Mouse (Mus musculus): ENCODE data around the gene Dnajc21. TPM values are rescaled to one million over a fixed set of nuclear protein-coding genes. Genes with fewer than 3 reads are reported as not detected.

Dnajc21 gene
- total and polyA plus RNA-seq, 3 experiments = 21.6 to 63.2 (median 27.6) TPM

- dilution Hi-C loops (cut with MboI; ENCODE audit: extremely low pct_ligation_motif_present, extremely low pct_unique_long_range_greater_than_20kb, low sequenced_read_pairs) = no loop called here
- no peaks in the 10 kb centered on the region for H3K36me3 ChIP-seq (replicated peaks in 1 of 2; ENCODE audit: control insufficient read depth in 1 of 2, insufficient read depth in 1 of 2, low read length in 1 of 2)
- H3K9ac ChIP-seq (ENCODE audit: insufficient read depth, low read depth) = no peak overlapping the region
- DNase-seq (ENCODE audit: extremely low read depth) = no peak
- H3K4me3 ChIP-seq (replicated peaks in 1 of 3; ENCODE audit: low read depth in 2 of 3, low read length in 2 of 3, poor library complexity in 1 of 3) = no peak overlapping the region
- H3K9me3 ChIP-seq (replicated peaks; ENCODE audit: low read length) = no peaks in the 10 kb centered on the region
- no peaks in the 10 kb centered on the region for H3K79me2 ChIP-seq (replicated peaks; ENCODE audit: control insufficient read depth, extremely low read depth, insufficient read depth, poor library complexity, severe bottlenecking)
- no peak overlapping the region for H3K4me2 ChIP-seq (ENCODE audit: insufficient read depth, low read depth, poor library complexity, severe bottlenecking)
- H3K4me1 ChIP-seq (ENCODE audit: control insufficient read depth in 1 of 2, insufficient read depth in 2 of 2) = 0 out of 4 replicates have a peak, but pooled peaks cover 0 to 3% of the 10 kb centered on the region in 2 experiments
- no peak for TF ChIP-seq UBTF (IDR thresholded peaks at IDR 0.05; ENCODE audit: low read depth, low read length)
- no peak for TF ChIP-seq JUN (IDR thresholded peaks at IDR 0.05; ENCODE audit: insufficient read depth, low read depth, low read length)
- TF ChIP-seq CHD1 (IDR thresholded peaks at IDR 0.05; ENCODE audit: low read depth, low read length) = no peak
- TF ChIP-seq USF1 (IDR thresholded peaks at IDR 0.05; ENCODE audit: low read depth, low read length) = no peak
- no peak for TF ChIP-seq NRF1 (IDR thresholded peaks at IDR 0.05; ENCODE audit: low read depth, low read length)
- TF ChIP-seq TBP (conservative IDR thresholded peaks at IDR 0.05; ENCODE audit: low read depth, low read length) = no peak
- TF ChIP-seq MEF2A (IDR thresholded peaks at IDR 0.05; ENCODE audit: borderline replicate concordance, low read depth, low read length) = no peak
- in situ Hi-C loops (cut with MboI; ENCODE audit: low pct_ligation_motif_present, low pct_unique_long_range_greater_than_20kb, low sequenced_read_pairs) = no loop called here
- H3K27me3 ChIP-seq (replicated peaks) = no peaks in the 10 kb centered on the region
- no peak overlapping the region for H3K27ac ChIP-seq (ENCODE audit: insufficient read depth, low read depth)
Measured at GRCm38 (mm10) chr15:10409842-10410241, 60.5 kb downstream of the Dnajc21 start.

DNA sequence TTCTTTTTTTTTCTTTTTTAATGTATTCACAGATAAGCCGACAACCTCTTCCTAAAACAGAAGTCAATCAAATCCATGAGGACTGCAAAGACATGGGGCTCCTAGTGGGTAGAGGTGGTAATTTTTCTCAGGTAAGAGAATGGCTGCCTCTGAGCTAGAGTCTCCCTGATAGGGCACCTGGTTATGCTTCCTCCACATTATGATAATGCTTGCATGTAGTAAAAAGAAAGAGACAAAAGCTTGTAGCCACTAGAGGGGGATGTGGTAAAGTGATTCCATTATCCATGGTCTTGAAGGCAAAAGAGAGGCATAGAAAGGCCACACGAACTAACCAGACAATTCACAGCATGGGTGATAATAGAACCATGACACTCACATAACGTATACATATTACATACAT is 69.9 kb downstream of the Dnajc21 start:
- DNase-seq (ENCODE audit: extremely low read depth) = peak; percentile 65
- Histone ChIP-seq H3K9ac (ENCODE audit: insufficient read depth, low read depth) (no peak overlapping the region), H3K4me1 (ENCODE audit: control insufficient read depth in 1 of 2, insufficient read depth in 2 of 2) (no peaks in the 10 kb centered on the region), H3K27me3 (replicated peaks) (no peaks in the 10 kb centered on the region), H3K9me3 (replicated peaks; ENCODE audit: low read length) (peaks cover 2% of the 10 kb centered on the region), H3K4me2 (ENCODE audit: insufficient read depth, low read depth, poor library complexity, severe bottlenecking) (no peak overlapping the region), H3K27ac (ENCODE audit: insufficient read depth, low read depth) (no peak overlapping the region), H3K4me3 (replicated peaks in 1 of 3; ENCODE audit: low read depth in 2 of 3, low read length in 2 of 3, poor library complexity in 1 of 3) (no peak overlapping the region), H3K79me2 (replicated peaks; ENCODE audit: control insufficient read depth, extremely low read depth, insufficient read depth, poor library complexity, severe bottlenecking) (no peaks in the 10 kb centered on the region), H3K36me3 (replicated peaks in 1 of 2; ENCODE audit: control insufficient read depth in 1 of 2, insufficient read depth in 1 of 2, low read length in 1 of 2) (no peaks in the 10 kb centered on the region)
- in situ Hi-C loops (cut with MboI; ENCODE audit: low pct_ligation_motif_present, low pct_unique_long_range_greater_than_20kb, low sequenced_read_pairs) (no loop called here), dilution Hi-C loops (cut with MboI; ENCODE audit: extremely low pct_ligation_motif_present, extremely low pct_unique_long_range_greater_than_20kb, low sequenced_read_pairs) (no loop called here)
- TF ChIP-seq USF1 (IDR thresholded peaks at IDR 0.05; ENCODE audit: low read depth, low read length) (no peak), HCFC1 (IDR thresholded peaks at IDR 0.05; ENCODE audit: low read depth, low read length) (no peak), POLR2AphosphoS2 (IDR thresholded peaks at IDR 0.05; ENCODE audit: low read depth, low read length) (no peak), RAD21 (IDR thresholded peaks at IDR 0.05; ENCODE audit: low read depth, low read length) (peak; percentile 75), IRF4 (IDR thresholded peaks at IDR 0.05; ENCODE audit: low read depth, low read length) (no peak), ZMIZ1 (IDR thresholded peaks at IDR 0.05; ENCODE audit: low read depth, low read length) (no peak), MAZ (IDR thresholded peaks at IDR 0.05; ENCODE audit: low read depth, low read length) (no peak), MYC (IDR thresholded peaks at IDR 0.05; ENCODE audit: low read depth, low read length) (no peak), CHD1 (IDR thresholded peaks at IDR 0.05; ENCODE audit: low read depth, low read length) (no peak), NRF1 (IDR thresholded peaks at IDR 0.05; ENCODE audit: low read depth, low read length) (no peak), BHLHE40 (IDR thresholded peaks at IDR 0.05; ENCODE audit: low read depth, low read length) (no peak), ELF1 (IDR thresholded peaks at IDR 0.05; ENCODE audit: low read depth, low read length) (no peak), NELFE (IDR thresholded peaks at IDR 0.05; ENCODE audit: low read depth, low read length) (no peak), USF2 (conservative IDR thresholded peaks at IDR 0.05; ENCODE audit: low read depth, low read length) (no peak), PAX5 (IDR thresholded peaks at IDR 0.05; ENCODE audit: low read length) (no peak), GABPA (IDR thresholded peaks at IDR 0.05; ENCODE audit: insufficient replicate concordance, low read depth, low read length) (no peak), CHD2 (IDR thresholded peaks at IDR 0.05; ENCODE audit: low read length) (no peak), POLR2A (IDR thresholded peaks at IDR 0.05; ENCODE audit: low read depth, low read length) (no peak), SMC3 (IDR thresholded peaks at IDR 0.05; ENCODE audit: low read depth, low read length) (peak; percentile 70), ETS1 (conservative IDR thresholded peaks at IDR 0.05; ENCODE audit: low read depth, low read length) (no peak), JUND (conservative IDR thresholded peaks at IDR 0.05; ENCODE audit: low read depth, low read length) (0 out of 2 replicates have a peak, but pooled peaks have one; percentile 23), E2F4 (IDR thresholded peaks at IDR 0.05; ENCODE audit: insufficient replicate concordance, low read depth, low read length) (no peak), KAT2A (IDR thresholded peaks at IDR 0.05; ENCODE audit: insufficient replicate concordance, low read length) (no peak), CTCF (conservative IDR thresholded peaks at IDR 0.05 in 1 of 2, IDR thresholded peaks at IDR 0.05 in 1 of 2; ENCODE audit: low read depth in 2 of 2, low read length in 2 of 2) (peak in 1 of 2 experiments; percentile 75; a peak in 2 of 4 replicates), TCF12 (IDR thresholded peaks at IDR 0.05; ENCODE audit: low read depth, low read length) (no peak), MAFK (IDR thresholded peaks at IDR 0.05; ENCODE audit: insufficient replicate concordance, low read length) (no peak)
